Comparison of ENCODE assay signal across 7 mouse cellular contexts in genomic region chr8:108708833-108709387, GRCm38 (mm10).
A peak's percentile ranks its signal among the peaks of the same experiment; 100 is the strongest.
DNase-seq lines count a peak whose midpoint lies in the region; ATAC-seq and TF ChIP-seq lines count a peak whose summit lies in the region.

No protein-coding gene starts in this region.

- peak; percentile 70 for DNase-seq in lung, embryonic 14.5 days
- DNase-seq in lung, postnatal 36 days, result no peak
- DNase-seq in urinary bladder, postnatal 4 days (ENCODE audit: low spot score in 2 of 2), result no peak
- no peak for DNase-seq in adipocyte (ENCODE audit: low spot score)

- H3K9me3 ChIP-seq in lung, embryonic 14.5 days (ENCODE audit: low read depth, low read length), result no peaks in the 10 kb centered on the region
- H3K9me3 ChIP-seq in forebrain, embryonic 16.5 days (ENCODE audit: control insufficient read depth, low read length), result no peaks in the 10 kb centered on the region
- no peaks in the 10 kb centered on the region for H3K9me3 ChIP-seq in limb, embryonic 12.5 days
- no peaks in the 10 kb centered on the region for H3K9me3 ChIP-seq in stomach, embryonic 14.5 days (ENCODE audit: control insufficient read depth, low read depth, low read length)

- no peaks in the 10 kb centered on the region for H3K36me3 ChIP-seq in lung, embryonic 14.5 days (ENCODE audit: insufficient read depth)
- H3K36me3 ChIP-seq in forebrain, embryonic 16.5 days (ENCODE audit: control insufficient read depth, insufficient read depth), result no peaks in the 10 kb centered on the region
- no peaks in the 10 kb centered on the region for H3K36me3 ChIP-seq in limb, embryonic 12.5 days
- H3K36me3 ChIP-seq in stomach, embryonic 14.5 days (ENCODE audit: control insufficient read depth, insufficient read depth, low read length), result no peaks in the 10 kb centered on the region

- H3K4me1 ChIP-seq in lung, embryonic 14.5 days (ENCODE audit: insufficient read depth), result peaks cover 56% of the 10 kb centered on the region
- H3K4me1 ChIP-seq in forebrain, embryonic 16.5 days (replicated peaks; ENCODE audit: control insufficient read depth, insufficient read depth, low read length), result peaks cover 37% of the 10 kb centered on the region
- H3K4me1 ChIP-seq in limb, embryonic 12.5 days (replicated peaks), result peaks cover 82% of the 10 kb centered on the region
- peaks cover 76% of the 10 kb centered on the region for H3K4me1 ChIP-seq in stomach, embryonic 14.5 days (ENCODE audit: control insufficient read depth, insufficient read depth, low read length)

- no peak for TF ChIP-seq CTCF in lung, embryonic 14.5 days (IDR thresholded peaks at IDR 0.05; ENCODE audit: low read depth)

- WGBS in lung, embryonic 14.5 days, result 34% methylated on average over 8 of the region's 8 CpGs
- WGBS in forebrain, embryonic 16.5 days, result 40% methylated on average over 8 of the region's 8 CpGs
- 21% methylated on average over 8 of the region's 8 CpGs for WGBS in limb, embryonic 12.5 days
- 23% methylated on average over 8 of the region's 8 CpGs for WGBS in stomach, embryonic 14.5 days

- H3K4me2 ChIP-seq in lung, embryonic 14.5 days, result peak overlapping the region; percentile 65
- peak overlapping the region; percentile 3; the same call in 1 of the 2 replicates for H3K4me2 ChIP-seq in forebrain, embryonic 16.5 days (ENCODE audit: low read length)
- peak overlapping the region; percentile 61 for H3K4me2 ChIP-seq in limb, embryonic 12.5 days
- H3K4me2 ChIP-seq in stomach, embryonic 14.5 days (replicated peaks; ENCODE audit: low read depth, low read length), result peak overlapping the region; percentile 47; the same call in 1 of the 2 replicates

- H3K4me3 ChIP-seq in lung, embryonic 14.5 days (ENCODE audit: low read depth, low read length), result no peak overlapping the region
- no peak overlapping the region for H3K4me3 ChIP-seq in forebrain, embryonic 16.5 days (replicated peaks; ENCODE audit: low read length)
- H3K4me3 ChIP-seq in limb, embryonic 12.5 days (replicated peaks), result no peak overlapping the region
- no peak overlapping the region for H3K4me3 ChIP-seq in stomach, embryonic 14.5 days (ENCODE audit: low read depth, low read length)

- peak overlapping the region; percentile 99; the same call in 1 of the 2 replicates for H3K27ac ChIP-seq in lung, embryonic 14.5 days (ENCODE audit: low read depth)
- no peak overlapping the region for H3K27ac ChIP-seq in forebrain, embryonic 16.5 days (ENCODE audit: low read length)
- H3K27ac ChIP-seq in limb, embryonic 12.5 days, result peak overlapping the region; percentile 100
- peak overlapping the region; percentile 75 for H3K27ac ChIP-seq in stomach, embryonic 14.5 days (ENCODE audit: low read length)

- ATAC-seq in lung, embryonic 14.5 days (ENCODE audit: insufficient read depth), result no peak
- no peak for ATAC-seq in forebrain, embryonic 16.5 days
- no peak for ATAC-seq in limb, embryonic 12.5 days (ENCODE audit: insufficient number of reproducible peaks, insufficient read depth, low FRiP score, low TSS enrichment, low read depth)
- ATAC-seq in stomach, embryonic 14.5 days (ENCODE audit: insufficient number of reproducible peaks, insufficient read depth, low FRiP score, low read depth), result no peak

- H3K9ac ChIP-seq in lung, embryonic 14.5 days, result no peak overlapping the region
- H3K9ac ChIP-seq in forebrain, embryonic 16.5 days (replicated peaks; ENCODE audit: low read depth, low read length), result no peak overlapping the region
- peak overlapping the region; percentile 100; the same call in 1 of the 2 replicates for H3K9ac ChIP-seq in limb, embryonic 12.5 days (replicated peaks)
- no peak overlapping the region for H3K9ac ChIP-seq in stomach, embryonic 14.5 days (replicated peaks; ENCODE audit: low read depth, low read length)

- no peaks in the 10 kb centered on the region for H3K27me3 ChIP-seq in lung, embryonic 14.5 days (ENCODE audit: insufficient read depth, low read length)
- H3K27me3 ChIP-seq in forebrain, embryonic 16.5 days (replicated peaks; ENCODE audit: control insufficient read depth, insufficient read depth, low read length), result peaks cover 9% of the 10 kb centered on the region; the same call in 1 of the 2 replicates
- H3K27me3 ChIP-seq in limb, embryonic 12.5 days, result no peaks in the 10 kb centered on the region
- H3K27me3 ChIP-seq in stomach, embryonic 14.5 days (ENCODE audit: control insufficient read depth, insufficient read depth, low read length), result no peaks in the 10 kb centered on the region

Comparison
In these comparisons a context has a peak if more than half of its experiments do, and no peak if none do; other contexts are left out.
1. H3K4me2 ChIP-seq: peak in every context shown above with its lines; median percentile 65 in lung, embryonic 14.5 days; 61 in limb, embryonic 12.5 days; 47 in stomach, embryonic 14.5 days; 3 in forebrain, embryonic 16.5 days.